Mouse (Mus musculus) liver, embryonic 14 days (tissue): ENCODE measurements around the gene Aadacl4. TPM values are rescaled to one million over a fixed set of nuclear protein-coding genes. Genes with fewer than 3 reads are reported as not detected.

Source experiments
- polyA plus RNA-seq: library from polyadenylated mRNA; depleted of rRNA; stranded (reverse); fragments of >200 nt; gene quantifications from 2 replicates; pipeline ENCODE4 v1.2.3, GENCODE M21; 2012; rRNA removed

The Aadacl4 gene
- polyA plus RNA-seq, result not detected in 2 replicates

GRCm38 (mm10) chr4:144613407-144613806 lies at the start of gene Aadacl4:
TSS of gene Aadacl4 (plus strand) at chr4:144613707.

GRCm38 (mm10) chr4:144565034-144565433 lies 48.5 kb upstream of the Aadacl4 start, which contains the start of gene Gm13124:
TSS of gene Gm13124 (minus strand) at chr4:144565134.

Other genes starting within 250 kb of the Aadacl4 start
- not detected in 2 replicates for gene Pramef20, start 235.8 kb upstream of the Aadacl4 start, polyA plus RNA-seq
- gene Pramef12, start 205.2 kb upstream of the Aadacl4 start, polyA plus RNA-seq, result 0.01 and 0.08 TPM in 2 replicates
- gene 1700012P22Rik, start 174.9 kb upstream of the Aadacl4 start, polyA plus RNA-seq, result not detected in 2 replicates
- not detected in 2 replicates for gene Gm9944, start 160.4 kb upstream of the Aadacl4 start, polyA plus RNA-seq
- gene Aadacl3, start 150.0 kb upstream of the Aadacl4 start, polyA plus RNA-seq, result not detected in 2 replicates
- gene 9430007A20Rik, start 93.9 kb upstream of the Aadacl4 start, polyA plus RNA-seq, result not detected in 2 replicates
- gene Gm13124, start 48.6 kb upstream of the Aadacl4 start, polyA plus RNA-seq, result not detected in 2 replicates
- not detected in 2 replicates for gene Gm436, start 72.7 kb downstream of the Aadacl4 start, polyA plus RNA-seq
- not detected in 2 replicates for gene Gm13178, start 107.7 kb downstream of the Aadacl4 start, polyA plus RNA-seq
- gene Gm438, start 172.9 kb downstream of the Aadacl4 start, polyA plus RNA-seq, result not detected in 2 replicates